Mouse (Mus musculus): ENCODE results near the gene Gm20721.

Gm20721 gene

GRCm38 (mm10) chr2:174297086-174297571 lies 49.4 kb downstream of the Gm20721 start:
- no peak for DNase-seq

GRCm38 (mm10) chr2:174295900-174296465 lies 50.5 kb downstream of the Gm20721 start:
- DNase-seq = no peak

GRCm38 (mm10) chr2:174295175-174295899 lies 51.2 kb downstream of the Gm20721 start:
- DNase-seq = peak in 1 of 2 experiments; percentile 23

- no peak for DNase-seq
Observed at GRCm38 (mm10) chr2:174294457-174294856, 52.1 kb downstream of the Gm20721 start.

GRCm38 (mm10) chr2:174291662-174292030 lies 54.9 kb downstream of the Gm20721 start:
- DNase-seq = no peak

GRCm38 (mm10) chr2:174291029-174291661 lies 55.4 kb downstream of the Gm20721 start:
- no peak for DNase-seq

- no peak for DNase-seq
Observed at GRCm38 (mm10) chr2:174288673-174289430, 57.7 kb downstream of the Gm20721 start.

- no peak for DNase-seq
Observed at GRCm38 (mm10) chr2:174287921-174288320, 58.6 kb downstream of the Gm20721 start.

- DNase-seq = no peak
Observed at GRCm38 (mm10) chr2:174285921-174286470, 60.5 kb downstream of the Gm20721 start.

GRCm38 (mm10) chr2:174284807-174285457 lies 61.6 kb downstream of the Gm20721 start:
- no peak for DNase-seq

GRCm38 (mm10) chr2:174284011-174284410 lies 62.5 kb downstream of the Gm20721 start, which contains the start of gene Gnas:
Gene Gnas (plus strand): TSS chr2:174284320.
- no peak for DNase-seq

GRCm38 (mm10) chr2:174283341-174283740 lies 63.2 kb downstream of the Gm20721 start:
- no peak for DNase-seq

All from thymus, adult 18-20 months (tissue).